Mouse (Mus musculus) liver, adult 2 months (tissue): ENCODE data around the gene Hils1.

ENCODE experiments used
- CTCF ChIP-seq: fragments of 200-500 bp; IDR thresholded peaks from 2 replicates; pipeline ENCODE4 v1.5.1; 2011; ENCODE audit warnings: low read depth, low read length, control low read depth
- POLR2A ChIP-seq: fragments of 200-500 bp; IDR thresholded peaks from 2 replicates; pipeline ENCODE4 v1.6.1; 2011; ENCODE audit warnings: low read length, control low read depth; ENCODE audit not compliant: insufficient read depth; ENCODE audit errors: extremely low read depth

- no peak for TF ChIP-seq CTCF
- TF ChIP-seq POLR2A: no peak
Measured at GRCm38 (mm10) chr11:94974951-94975350, 7.6 kb downstream of the Hils1 start.
